Mouse (Mus musculus): Measurements from ENCODE around the gene Ulk4.
"Not testable (repeated sequence)": the region's sequence is repeated elsewhere in the genome, so short reads cannot be mapped to it uniquely, and the experiment has no call there.

Ulk4 gene

DNA sequence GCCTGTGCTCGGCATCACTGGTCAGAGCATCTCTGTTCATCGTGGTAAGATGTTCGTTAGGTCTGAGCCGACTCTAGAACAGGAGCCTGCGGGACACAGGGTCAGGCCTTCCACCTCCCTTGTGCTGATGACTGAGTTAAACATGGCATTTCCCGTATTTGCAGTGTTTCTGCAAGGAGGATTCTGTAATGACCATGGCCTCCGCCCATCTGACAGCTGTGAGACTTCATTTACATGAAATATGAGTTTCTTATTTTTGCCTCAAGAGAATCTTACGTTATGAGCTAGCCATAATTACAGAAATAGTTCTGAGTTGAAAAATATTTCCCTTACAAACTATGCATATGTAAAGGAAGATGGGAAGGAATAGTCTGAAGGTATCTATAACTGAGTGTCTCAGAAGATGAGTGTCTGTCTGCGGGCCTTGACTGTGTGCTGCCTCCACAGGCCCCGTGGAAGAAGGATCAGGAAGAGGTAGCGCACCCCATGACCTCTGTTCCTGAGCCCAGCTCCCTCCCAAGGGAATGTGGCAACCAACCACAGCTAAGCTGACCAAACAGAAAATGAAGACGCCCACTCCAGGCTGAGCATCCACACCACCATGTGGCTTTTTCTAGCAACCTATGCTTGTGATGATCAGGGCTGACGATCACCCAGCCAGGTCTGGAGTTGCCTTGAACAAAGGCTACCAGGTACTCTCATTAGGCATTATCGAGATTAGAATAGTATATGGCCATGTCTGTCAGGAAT, 212.2 kb downstream of the Ulk4 start:
- DNase-seq (ENCODE audit: low spot score) = no peak

DNA sequence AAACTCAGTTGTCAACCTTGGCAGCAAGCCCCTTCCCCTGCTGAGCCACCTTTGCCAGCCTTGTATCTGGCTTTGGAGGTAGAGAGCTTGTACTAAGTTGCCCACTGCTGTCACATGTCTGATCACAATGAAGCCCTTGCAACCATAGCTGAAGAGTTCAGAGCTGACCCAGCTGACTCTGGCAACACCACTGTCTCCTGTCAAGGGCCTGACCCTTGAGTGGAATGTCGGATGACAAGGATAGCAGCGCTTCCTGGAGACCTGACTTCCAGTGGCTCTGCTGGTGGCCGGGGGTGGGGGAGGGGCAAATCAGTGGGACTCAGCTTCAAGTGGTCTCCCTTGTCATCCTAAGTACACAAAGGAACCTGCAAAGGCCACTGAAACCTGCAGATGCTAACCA, 214.3 kb downstream of the Ulk4 start:
- no peak for DNase-seq (ENCODE audit: low spot score)

DNA sequence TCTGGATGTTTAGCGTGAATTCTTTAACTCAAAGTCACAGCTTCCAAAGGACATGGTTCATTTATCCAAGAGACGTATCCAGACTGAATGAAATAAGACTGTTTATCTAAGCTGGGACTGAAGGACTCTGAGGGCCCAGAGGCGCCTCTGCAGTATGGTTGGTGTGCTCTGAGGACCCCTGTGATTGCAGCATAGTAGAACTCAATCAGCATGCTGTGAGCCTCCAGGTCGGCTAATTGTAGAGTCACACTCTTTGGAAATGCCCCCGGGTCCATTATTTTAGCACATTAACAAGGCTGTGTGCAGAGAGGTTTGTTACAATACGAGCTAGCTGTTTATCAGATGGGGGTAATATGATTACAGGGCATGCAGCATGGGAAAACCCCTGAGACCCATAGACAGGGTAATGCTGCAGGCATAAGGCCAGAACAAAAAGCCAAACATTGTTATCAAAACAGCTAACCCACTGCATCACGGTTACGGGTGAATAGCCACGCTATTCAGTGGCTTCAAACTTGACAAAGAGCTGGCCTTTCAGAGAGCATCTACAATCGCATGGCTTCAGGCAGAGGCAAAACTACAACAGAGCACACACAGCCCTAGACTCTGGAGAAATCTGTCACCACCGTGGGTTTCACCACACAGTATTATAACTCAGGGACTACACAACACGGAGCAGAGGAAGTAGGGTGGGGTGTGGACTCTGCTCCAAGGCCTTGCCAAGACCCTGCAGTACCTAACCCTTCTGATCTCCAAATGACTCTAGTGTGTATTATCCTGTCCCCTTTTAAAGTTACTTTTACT, 215.0 kb downstream of the Ulk4 start:
- DNase-seq (ENCODE audit: low spot score) = no peak

DNA sequence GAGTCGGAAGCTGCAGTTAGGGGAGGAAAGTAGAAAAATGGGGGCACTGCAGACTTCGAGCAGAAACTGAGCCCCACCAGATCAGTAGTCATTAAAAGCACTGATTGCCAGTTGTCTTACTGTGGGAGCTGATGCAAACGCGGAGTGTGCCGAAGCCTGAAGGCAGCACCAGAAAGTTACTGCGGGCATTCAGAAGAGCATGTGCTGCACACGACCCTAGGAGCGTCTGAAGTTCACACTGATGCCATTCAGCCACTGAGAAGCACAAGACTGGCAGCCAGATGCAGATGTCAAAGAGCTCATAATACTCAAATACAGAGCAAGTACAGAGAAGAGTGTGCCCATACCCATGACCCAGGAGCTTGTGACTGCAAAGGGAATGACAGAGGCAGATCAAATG, 216.7 kb downstream of the Ulk4 start:
- no peak for DNase-seq (ENCODE audit: low spot score)

DNA sequence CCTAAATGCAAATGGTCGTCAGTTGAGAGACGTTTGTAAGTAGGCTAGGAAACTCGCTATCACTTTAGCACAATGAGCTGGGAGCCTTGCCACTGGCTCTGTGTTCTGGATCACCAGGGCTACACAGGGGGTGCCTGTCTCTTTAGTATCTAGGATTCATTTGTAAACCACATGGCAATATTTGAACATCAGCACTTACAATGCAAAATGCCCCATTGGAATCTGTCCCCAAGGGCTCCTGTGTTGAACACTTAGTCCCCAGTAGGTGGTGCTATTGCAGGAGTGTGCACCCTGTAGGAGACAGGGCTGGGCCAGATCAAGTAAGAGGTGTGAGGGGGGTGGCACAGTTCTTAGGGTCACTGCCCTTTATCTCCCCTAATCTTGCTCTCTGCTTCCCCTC, 217.7 kb downstream of the Ulk4 start:
- DNase-seq (ENCODE audit: low spot score) = no peak

DNA sequence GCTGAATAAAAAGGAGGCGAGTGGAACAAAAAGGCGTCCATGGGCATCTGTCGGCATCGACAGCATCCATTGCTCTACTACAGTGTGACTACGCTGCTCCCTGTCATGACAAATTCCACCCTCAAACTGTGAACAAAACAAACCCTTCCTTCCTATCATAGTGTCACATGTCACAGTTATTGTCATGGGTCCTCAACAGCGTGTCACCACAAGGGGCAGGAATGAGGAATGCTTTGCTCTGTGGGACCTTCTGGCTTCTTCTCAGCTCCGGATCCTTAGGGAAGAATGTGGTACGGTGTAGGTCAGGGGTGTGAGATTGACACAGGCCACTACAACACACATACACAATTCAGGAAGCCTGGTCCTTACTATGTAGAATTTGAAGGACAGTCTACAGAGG, 218.5 kb downstream of the Ulk4 start:
- no peak for DNase-seq (ENCODE audit: low spot score)

DNA sequence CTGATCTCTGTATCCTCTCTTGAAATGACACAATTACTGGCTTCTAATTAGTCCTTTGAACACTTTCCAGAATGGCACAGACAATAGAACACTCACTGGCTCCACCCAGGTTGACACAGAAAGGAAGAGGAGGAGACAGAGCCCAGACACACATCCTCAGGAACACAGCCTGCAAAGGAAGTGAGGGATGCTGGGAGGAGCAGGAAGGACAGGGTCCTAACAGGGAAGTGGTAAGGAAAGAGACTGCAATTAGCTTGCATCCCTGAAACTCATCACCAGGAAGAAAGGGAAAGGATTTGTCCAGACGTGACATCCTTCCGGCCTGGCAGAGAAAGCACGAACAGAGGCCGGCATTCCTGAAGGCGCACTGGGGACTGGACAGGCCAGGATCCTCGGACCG, 218.9 kb downstream of the Ulk4 start:
- DNase-seq (ENCODE audit: low spot score) = no peak

DNA sequence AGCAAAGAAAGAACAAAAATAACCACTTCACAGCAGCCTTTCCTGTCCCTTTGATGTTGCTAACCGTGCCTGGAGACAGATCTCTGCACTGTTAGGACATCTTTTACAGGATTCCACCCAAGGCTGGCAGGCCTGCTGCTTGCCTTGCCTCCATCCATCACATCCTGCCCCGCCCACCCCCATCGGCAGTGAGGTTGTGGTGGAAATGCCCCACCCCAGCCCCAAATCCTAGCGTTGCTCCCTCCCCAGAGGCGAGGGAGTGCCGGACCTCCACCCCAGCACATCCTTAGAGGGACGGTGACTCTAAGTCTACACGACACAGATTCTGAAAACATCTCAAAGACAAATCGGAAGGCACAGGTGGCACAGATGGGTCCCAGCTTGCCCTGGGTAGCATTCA, 219.6 kb downstream of the Ulk4 start:
- no peak for DNase-seq (ENCODE audit: low spot score)

DNA sequence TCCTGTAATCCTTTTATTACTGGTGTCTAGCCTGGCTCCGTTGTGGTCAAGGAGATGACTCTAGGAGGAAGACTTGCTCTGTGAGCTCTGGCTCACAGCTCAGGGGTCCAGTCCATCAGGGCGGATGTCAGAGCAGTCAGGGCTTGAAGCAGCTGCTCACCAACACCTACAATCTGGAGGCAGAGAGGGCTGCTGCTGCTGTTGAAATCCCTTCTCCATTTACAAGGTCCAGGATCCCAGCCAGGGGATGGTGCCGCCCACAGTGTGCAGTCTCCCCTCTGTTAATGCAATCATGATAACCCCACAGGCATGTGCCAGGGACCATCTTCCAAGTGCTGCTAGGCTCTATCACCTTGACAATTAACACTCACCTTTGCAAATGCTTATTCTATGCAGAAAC, 220.5 kb downstream of the Ulk4 start:
- no peak for DNase-seq (ENCODE audit: low spot score)

DNA sequence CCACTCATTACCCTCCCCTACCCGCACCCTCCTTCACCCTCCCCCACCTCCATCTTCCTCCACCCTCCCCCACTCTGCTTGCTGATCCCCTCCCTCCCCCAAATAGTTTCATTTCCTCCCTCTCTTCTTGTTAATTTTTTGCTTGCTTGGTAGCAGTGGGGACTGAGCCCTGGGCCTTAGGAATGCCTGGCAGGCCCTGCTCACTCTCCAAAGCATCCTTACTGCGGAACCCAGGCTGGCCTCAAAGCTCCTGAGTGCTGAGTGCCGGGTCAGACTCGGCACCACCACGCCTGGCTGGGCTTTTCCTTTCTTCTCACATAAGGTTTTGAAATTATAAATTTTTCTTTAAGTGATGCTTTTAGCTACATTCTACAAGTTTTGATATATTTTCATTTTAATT, 221.0 kb downstream of the Ulk4 start:
- DNase-seq (ENCODE audit: low spot score) = no peak

DNA sequence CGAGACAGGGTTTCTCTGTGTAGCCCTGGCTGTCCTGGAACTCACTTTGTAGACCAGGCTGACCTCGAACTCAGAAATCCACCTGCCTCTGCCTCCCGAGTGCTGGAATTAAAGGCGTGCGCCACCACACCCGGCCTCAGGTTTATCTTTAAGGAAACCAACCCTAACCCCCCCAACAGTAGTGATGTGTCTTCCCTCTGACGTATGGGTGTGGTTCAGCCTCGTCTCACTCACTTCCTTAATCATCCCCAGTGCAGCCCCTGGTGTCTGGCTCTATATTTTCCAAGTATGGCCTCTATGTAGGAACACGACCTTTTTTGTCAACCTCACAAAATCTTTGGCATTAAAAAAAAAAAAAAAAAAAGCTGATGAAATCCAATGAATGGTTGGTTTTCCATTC, 231.3 kb downstream of the Ulk4 start:
- not testable (repeated sequence) for DNase-seq (ENCODE audit: low spot score)

DNA sequence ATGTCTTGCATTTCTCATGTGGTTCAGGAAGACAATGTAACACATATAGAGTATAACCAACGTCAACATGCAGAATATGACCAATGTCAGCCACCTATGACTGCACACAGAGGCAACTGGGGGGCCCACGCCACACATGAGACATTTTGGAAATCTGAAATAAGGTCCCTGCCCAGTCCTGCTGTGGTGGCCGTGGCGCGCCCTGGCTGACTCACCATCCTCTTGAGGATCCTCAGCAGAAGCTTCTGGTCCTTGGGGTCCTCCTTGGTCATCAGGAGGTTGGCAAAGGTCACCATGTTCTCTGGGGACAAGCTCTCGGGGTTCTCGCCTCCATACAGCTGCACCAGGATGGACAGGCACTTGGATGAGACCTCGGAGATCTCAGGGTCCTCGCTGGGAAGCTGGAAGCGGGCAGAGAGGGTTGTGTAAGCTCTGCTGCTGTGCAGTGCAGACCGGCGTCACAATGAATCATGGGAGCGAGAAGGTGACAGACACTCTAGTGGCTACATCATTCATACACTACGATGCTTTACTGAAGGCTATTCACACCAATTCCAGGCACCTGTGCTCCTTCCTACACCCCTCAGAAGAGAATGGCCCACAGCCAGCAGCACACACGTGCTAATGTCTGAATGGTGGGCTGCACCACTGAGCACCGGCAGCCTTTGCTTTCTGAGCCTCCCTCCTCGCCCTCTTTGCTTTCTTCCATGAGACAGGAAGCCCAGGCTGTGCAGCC, 232.4 kb downstream of the Ulk4 start:
- no peak for DNase-seq (ENCODE audit: low spot score)

DNA sequence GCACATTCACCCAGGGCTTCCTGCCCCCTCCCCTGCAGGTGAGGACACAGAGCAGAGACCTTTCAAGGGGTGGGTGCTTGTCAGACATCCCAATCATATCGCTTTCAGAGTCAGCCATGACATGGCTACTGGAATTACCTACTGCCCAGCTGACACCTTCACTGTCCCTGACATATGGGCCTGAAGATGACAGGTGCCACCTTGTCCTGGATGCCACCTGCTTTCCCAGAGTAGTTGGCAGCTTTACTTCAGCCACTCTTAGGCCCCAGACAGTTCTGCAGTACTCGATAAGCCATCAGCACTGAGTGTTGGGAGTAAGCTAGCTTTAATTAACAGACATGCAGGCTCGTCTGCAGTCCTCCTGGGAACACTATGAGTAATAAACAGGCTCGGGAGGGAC, 234.0 kb downstream of the Ulk4 start:
- no peak for DNase-seq (ENCODE audit: low spot score)

DNA sequence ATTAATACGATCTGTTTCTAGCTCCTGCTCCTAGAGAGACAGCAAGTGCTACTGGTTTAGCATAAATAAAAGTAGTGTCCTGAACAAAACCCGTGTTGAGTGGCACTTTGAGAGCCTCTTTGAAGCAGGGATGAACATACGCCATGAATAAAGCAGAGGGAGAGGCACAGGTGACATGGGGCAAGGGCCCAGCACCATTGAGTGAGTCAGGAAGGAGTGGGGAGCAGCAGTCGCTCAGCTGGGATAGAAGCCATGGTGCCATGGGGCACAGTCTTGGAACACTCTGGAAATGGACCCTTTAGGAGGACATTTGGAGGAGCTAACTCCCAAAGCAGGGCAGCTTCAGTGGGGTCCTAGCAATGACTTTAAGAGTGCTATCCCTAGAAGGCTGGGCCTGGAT, 238.6 kb downstream of the Ulk4 start:
- DNase-seq (ENCODE audit: low spot score) = no peak

DNA sequence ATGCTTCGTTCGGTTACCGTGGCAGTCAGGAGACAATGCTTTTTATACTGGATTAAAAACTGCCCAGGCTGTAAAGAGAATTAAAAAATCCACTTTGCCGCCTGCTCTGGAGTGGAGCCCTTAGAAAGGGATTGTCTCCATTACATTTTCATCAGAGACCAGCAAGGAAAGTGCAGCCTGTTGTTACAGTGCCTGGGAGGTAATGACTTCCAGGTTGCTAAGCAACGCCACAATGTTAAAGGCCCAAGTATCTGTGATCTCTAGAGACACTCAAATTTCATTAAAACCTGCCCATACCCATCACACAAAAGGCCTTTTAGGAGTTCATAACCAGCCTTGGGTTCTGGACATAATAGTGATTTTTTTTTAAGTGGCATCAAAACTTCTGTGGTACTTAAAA, 239.0 kb downstream of the Ulk4 start:
- no peak for DNase-seq (ENCODE audit: low spot score)

DNA sequence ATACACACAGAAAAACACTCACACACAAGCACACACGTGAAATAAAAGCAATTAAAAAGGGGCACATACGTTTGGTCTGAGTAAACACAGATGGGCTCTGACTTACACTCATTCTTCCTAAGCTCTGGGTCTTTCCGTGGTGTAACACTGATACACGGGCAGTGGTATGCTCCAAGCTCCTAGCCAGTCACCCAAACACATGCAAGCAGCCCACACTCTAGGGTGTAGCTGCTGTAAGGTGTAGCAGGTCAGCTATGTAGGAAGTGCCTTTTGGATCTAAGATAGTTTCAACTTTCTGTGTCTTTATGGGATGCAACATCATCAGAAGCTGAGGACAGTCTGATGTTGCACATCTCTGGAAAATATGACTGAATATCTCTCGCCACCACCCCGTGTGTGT, 241.7 kb downstream of the Ulk4 start:
- DNase-seq (ENCODE audit: low spot score) = no peak

DNA sequence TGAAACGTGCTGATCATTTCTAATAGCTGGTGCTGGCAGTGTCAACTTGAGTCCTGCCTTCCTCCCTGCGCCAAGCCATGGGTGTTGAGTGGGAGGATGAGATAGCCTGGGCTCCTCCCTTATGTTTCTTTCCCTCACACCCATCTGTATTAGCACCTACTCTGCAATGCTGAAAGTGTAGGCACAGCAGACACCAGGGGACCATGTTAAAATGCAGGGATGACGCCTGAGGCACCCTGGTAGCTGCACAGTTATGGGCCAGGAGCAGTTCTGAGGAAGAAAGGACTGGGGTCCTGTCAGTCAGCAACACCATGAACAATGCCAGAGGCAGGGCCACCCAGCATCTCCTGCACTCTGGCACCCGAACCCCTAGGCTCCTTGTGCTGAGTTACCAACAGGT, 243.4 kb downstream of the Ulk4 start:
- no peak for DNase-seq (ENCODE audit: low spot score)

DNA sequence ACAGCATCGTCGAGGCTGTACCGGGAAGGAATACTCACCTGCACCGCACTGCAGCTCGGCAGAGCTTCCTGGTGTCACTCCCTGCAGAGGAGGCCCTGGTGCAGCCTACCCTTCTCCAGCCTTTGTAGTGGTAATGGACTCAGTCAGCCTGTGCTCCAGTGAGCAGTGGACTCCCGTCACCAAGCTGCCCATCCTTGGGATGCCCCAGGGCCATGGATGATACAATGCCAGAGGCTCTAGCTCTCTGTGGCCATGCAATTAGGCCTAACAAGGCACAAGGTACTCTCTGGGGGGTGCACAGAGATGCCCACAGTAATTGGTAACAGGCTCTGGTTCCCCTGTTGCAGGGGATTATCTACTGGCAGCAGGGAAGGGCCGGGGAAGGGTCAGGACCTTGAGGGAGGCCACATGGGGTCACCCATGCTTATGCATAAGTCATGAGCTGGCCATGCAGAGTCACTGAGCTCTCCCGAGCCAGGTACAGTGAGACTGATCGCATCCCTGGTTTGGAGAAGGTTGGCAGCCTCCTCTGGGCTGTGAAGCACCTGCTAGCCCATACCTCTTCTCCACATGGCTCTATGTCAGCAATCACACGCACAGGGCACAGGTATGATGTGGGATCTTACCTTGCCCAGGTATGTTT, 244.6 kb downstream of the Ulk4 start:
- no peak for DNase-seq (ENCODE audit: low spot score)

DNA sequence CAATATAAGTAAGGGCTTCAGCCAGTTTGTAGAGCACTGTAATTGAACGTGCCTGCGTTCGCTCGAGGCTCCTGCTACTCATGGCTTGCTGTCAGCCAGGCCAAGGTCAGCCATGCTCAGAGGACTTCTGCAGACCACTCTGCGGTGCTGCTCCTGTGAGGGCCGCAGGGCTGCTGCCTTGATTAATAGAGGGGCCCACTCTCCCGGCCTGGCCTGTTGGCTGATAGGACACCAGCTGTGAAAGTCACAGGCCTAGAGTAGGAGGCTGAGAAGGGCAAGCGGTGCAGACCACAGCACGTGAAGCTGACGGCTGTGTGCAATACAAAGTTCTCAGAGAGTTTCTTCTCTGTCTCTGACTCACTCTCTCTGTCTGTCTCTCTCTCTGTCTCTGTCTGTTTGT, 246.0 kb downstream of the Ulk4 start:
- no peak for DNase-seq (ENCODE audit: low spot score)

DNA sequence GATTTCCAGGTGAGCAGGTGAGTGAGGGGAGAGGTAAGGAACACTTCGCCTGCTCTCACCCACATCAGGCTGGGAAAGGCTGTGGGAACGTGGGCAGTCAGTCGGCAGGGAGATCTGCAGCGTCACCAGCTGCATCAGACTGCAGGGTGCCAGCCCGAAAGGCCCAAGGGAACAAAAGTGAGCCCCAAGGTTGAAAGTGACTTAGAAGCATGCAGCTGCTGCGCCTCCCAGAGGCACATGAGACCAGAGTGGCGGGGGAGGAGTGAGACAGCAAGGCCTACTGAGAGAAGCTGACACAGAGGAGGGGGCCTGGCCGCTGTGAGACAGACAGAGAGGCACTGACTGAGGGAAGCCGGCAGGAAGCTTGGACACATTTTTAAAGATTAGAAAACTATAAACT, 247.2 kb downstream of the Ulk4 start:
- no peak for DNase-seq (ENCODE audit: low spot score)

DNA sequence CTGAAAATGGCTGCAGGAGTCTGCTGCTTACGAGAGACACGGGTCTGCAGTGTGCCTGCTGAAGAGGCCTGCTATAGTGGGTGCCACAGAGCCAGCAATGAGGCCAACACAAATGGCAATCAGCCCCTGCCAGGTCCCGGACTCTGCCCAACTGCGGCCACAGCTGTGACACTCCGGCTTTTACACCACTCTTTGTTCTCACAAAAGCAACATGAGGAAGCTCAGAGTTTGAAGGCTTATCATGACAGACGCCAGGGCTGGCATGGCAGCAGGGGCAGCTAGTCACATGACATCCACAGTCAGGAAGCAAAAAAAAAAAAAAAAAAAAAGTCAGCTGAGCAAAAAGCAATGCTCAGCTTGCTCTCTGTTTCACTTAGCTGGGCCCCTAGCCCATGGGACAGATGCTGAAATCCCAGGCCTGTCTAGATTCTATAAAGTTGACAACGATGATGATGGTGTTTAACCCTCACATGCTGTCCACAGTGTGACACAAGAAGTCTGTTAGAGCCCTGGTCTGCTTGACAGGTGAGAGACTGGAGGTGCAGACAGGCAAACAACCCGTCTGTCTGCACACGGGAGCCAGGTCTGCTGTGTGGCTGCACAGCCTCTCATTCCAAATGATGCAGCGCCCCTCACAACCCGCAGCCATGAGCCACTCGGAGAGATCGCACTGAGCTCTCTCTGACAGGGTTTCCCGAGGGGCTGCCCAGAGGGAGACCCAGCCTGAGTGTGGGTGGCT, 253.3 kb downstream of the Ulk4 start:
- no peak for DNase-seq (ENCODE audit: low spot score)

DNA sequence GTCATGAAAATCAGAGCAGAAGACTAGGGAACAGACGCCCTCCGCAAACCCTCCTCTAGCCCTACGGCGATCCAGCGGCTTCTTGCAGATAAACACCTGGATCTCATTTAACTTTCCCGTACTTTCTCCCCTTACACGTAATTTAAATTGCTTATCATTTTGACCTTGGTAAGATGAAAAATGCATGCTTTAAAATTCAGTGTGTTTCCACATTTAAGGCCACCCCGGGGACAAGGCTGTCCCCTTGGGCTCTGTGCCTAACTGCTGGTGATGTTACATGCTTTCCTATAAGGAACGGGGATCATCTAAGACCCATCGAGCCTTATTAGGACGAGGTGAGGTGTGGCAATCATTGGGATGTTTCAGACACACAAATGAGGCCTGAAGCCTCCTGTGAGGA, 256.6 kb downstream of the Ulk4 start:
- no peak for DNase-seq (ENCODE audit: low spot score)

All from urinary bladder, postnatal 10 days (tissue).